Mouse (Mus musculus) layer of hippocampus, postnatal 25 days (tissue): ENCODE measurements around the gene Fos. TPM values are rescaled to one million over a fixed set of nuclear protein-coding genes. Genes with fewer than 3 reads are reported as not detected.
"Not testable (repeated sequence)": the region's sequence is repeated elsewhere in the genome, so short reads cannot be mapped to it uniquely, and the experiment has no call there.

Source experiments
- DNase-seq, 2 experiments: peaks; one replicate each; pipeline ENCODE4 v3.0.0; 2022; ENCODE audit warnings: mixed read lengths in 2 of 2, low spot score in 1 of 2; ENCODE audit errors: extremely low spot score in 1 of 2
- total RNA-seq, 2 experiments: library from RNA; stranded (reverse); gene quantifications; 2 replicates each; pipeline ENCODE4 v1.2.3; 2021

The Fos gene
- total RNA-seq, 2 experiments from 2014 or later, result 10.7 to 13.9 TPM

GRCm38 (mm10) chr12:85519553-85519952 is 45.9 kb downstream of the Fos start:
- no peak for DNase-seq

GRCm38 (mm10) chr12:85521101-85521500 is 47.4 kb downstream of the Fos start:
- no peak for DNase-seq

GRCm38 (mm10) chr12:85521673-85522072 is 48.0 kb downstream of the Fos start:
- no peak for DNase-seq

GRCm38 (mm10) chr12:85522631-85523388 is 49.1 kb downstream of the Fos start:
- DNase-seq, result no peak

- DNase-seq, result no peak
Measured at GRCm38 (mm10) chr12:85523421-85524192, 49.9 kb downstream of the Fos start.

- DNase-seq, result no peak
Measured at GRCm38 (mm10) chr12:85524193-85524858, 50.6 kb downstream of the Fos start.

- not testable (repeated sequence) for DNase-seq
Measured at GRCm38 (mm10) chr12:85524859-85525495, 51.3 kb downstream of the Fos start.

Other genes starting within 250 kb of the Fos start
- gene Mlh3, start 203.3 kb upstream of the Fos start, total RNA-seq, result 10 to 100 TPM; 17.0 to 17.9 TPM
- 10 to 100 TPM; 34.3 to 37.7 TPM for gene Acyp1, start 185.5 kb upstream of the Fos start, total RNA-seq
- gene Zc2hc1c, start 185.3 kb upstream of the Fos start, total RNA-seq, result under 1 TPM; 0.89 TPM
- 10 to 100 TPM; 31.8 to 31.9 TPM for gene Nek9, start 134.5 kb upstream of the Fos start, total RNA-seq
- 100 to 1,000 TPM; 162 TPM for gene Tmed10, start 99.0 kb upstream of the Fos start, total RNA-seq
- gene Jdp2, start 125.1 kb downstream of the Fos start, total RNA-seq, result 10 to 100 TPM; 40.6 to 42.3 TPM
- gene Batf, start 212.8 kb downstream of the Fos start, total RNA-seq, result under 1 TPM; 0.30 to 0.40 TPM